Mouse (Mus musculus) lung, embryonic 16.5 days (tissue): ENCODE measurements around the gene Kbtbd4. TPM values are rescaled to one million over a fixed set of nuclear protein-coding genes. Genes with fewer than 3 reads are reported as not detected.

ENCODE experiments used
- polyA plus RNA-seq: library from polyadenylated mRNA; unstranded; fragments of >200 nt; fragmentation: Nextera tagmentation; extraction: Ambion mirVana; gene quantifications from 2 replicates; pipeline ENCODE4 v1.2.1, GENCODE M21; 2015

The Kbtbd4 gene
- polyA plus RNA-seq, 1 experiment from 2014 or later, result 36.5 TPM

Other genes with a start within 250 kb of the Kbtbd4 start
- 43.7 and 48.9 TPM in 2 replicates for gene Nup160, start 227.5 kb upstream of the Kbtbd4 start, polyA plus RNA-seq
- gene Fnbp4, start 159.4 kb upstream of the Kbtbd4 start, polyA plus RNA-seq, result 85.7 and 88.5 TPM in 2 replicates
- gene Agbl2, start 122.0 kb upstream of the Kbtbd4 start, polyA plus RNA-seq, result 2.4 and 2.5 TPM in 2 replicates
- gene Mtch2, start 57.6 kb upstream of the Kbtbd4 start, polyA plus RNA-seq, result 198 and 199 TPM in 2 replicates
- gene C1qtnf4, start 18.9 kb upstream of the Kbtbd4 start, polyA plus RNA-seq, result 2.9 and 3.0 TPM in 2 replicates
- 201 and 203 TPM in 2 replicates for gene Ndufs3, start 87 bp downstream of the Kbtbd4 start, polyA plus RNA-seq
- 71.6 and 75.9 TPM in 2 replicates for gene Celf1, start 35.6 kb downstream of the Kbtbd4 start, polyA plus RNA-seq
- gene Rapsn, start 130.9 kb downstream of the Kbtbd4 start, polyA plus RNA-seq, result 2.0 and 2.3 TPM in 2 replicates
- 278 and 298 TPM in 2 replicates for gene Psmc3, start 149.3 kb downstream of the Kbtbd4 start, polyA plus RNA-seq
- gene Slc39a13, start 165.7 kb downstream of the Kbtbd4 start, polyA plus RNA-seq, result 39.2 and 44.4 TPM in 2 replicates
- 6.4 and 8.8 TPM in 2 replicates for gene Spi1, start 177.7 kb downstream of the Kbtbd4 start, polyA plus RNA-seq
- 13.0 and 18.0 TPM in 2 replicates for gene Mybpc3, start 213.4 kb downstream of the Kbtbd4 start, polyA plus RNA-seq